ENCODE assay signal across 8 mouse cellular contexts in genomic region chr5:34185791-34186190, GRCm38 (mm10). TPM values are rescaled to one million over a fixed set of nuclear protein-coding genes. Genes with fewer than 3 reads are reported as not detected.
DNase-seq lines count a peak whose midpoint lies in the region; ATAC-seq lines count a peak whose summit lies in the region.

No protein-coding gene starts in this region.

- peak overlapping the region; percentile 85 for H3K9ac ChIP-seq in kidney, embryonic 16.5 days (replicated peaks; ENCODE audit: low read length)
- peak overlapping the region; percentile 83 for H3K9ac ChIP-seq in embryonic facial prominence, embryonic 13.5 days
- peak overlapping the region; percentile 84; the same call in 1 of the 2 replicates for H3K9ac ChIP-seq in heart, embryonic 16.5 days (ENCODE audit: low read length)
- no peak overlapping the region for H3K9ac ChIP-seq in liver, embryonic 15.5 days

- H3K9me3 ChIP-seq in kidney, embryonic 16.5 days (ENCODE audit: low read length) = no peaks in the 10 kb centered on the region
- H3K9me3 ChIP-seq in embryonic facial prominence, embryonic 13.5 days = no peaks in the 10 kb centered on the region
- H3K9me3 ChIP-seq in heart, embryonic 16.5 days (replicated peaks; ENCODE audit: control insufficient read depth, low read length) = no peaks in the 10 kb centered on the region
- H3K9me3 ChIP-seq in liver, embryonic 15.5 days (replicated peaks) = no peaks in the 10 kb centered on the region

- H3K27ac ChIP-seq in kidney, embryonic 16.5 days (ENCODE audit: low read length) = no peak overlapping the region
- no peak overlapping the region for H3K27ac ChIP-seq in embryonic facial prominence, embryonic 13.5 days
- H3K27ac ChIP-seq in heart, embryonic 16.5 days (ENCODE audit: low read length) = no peak overlapping the region
- no peak overlapping the region for H3K27ac ChIP-seq in liver, embryonic 15.5 days (replicated peaks)

- H3K4me3 ChIP-seq in kidney, embryonic 16.5 days (ENCODE audit: low read length) = peak overlapping the region; percentile 94
- peak overlapping the region; percentile 97 for H3K4me3 ChIP-seq in embryonic facial prominence, embryonic 13.5 days
- H3K4me3 ChIP-seq in heart, embryonic 16.5 days (ENCODE audit: low read length) = peak overlapping the region; percentile 74
- no peak overlapping the region for H3K4me3 ChIP-seq in liver, embryonic 15.5 days (replicated peaks)

- no peak for ATAC-seq in kidney, embryonic 16.5 days (ENCODE audit: low FRiP score, low TSS enrichment)
- no peak for ATAC-seq in embryonic facial prominence, embryonic 13.5 days (ENCODE audit: insufficient number of reproducible peaks, insufficient read depth, low FRiP score, low TSS enrichment, low read depth)
- ATAC-seq in heart, embryonic 16.5 days (replicated peaks; ENCODE audit: extremely low read depth, insufficient read depth, low FRiP score) = no peak
- ATAC-seq in liver, embryonic 15.5 days (ENCODE audit: insufficient read depth) = no peak

- peaks cover 43% of the 10 kb centered on the region for H3K4me1 ChIP-seq in kidney, embryonic 16.5 days (ENCODE audit: insufficient read depth, low read length)
- H3K4me1 ChIP-seq in embryonic facial prominence, embryonic 13.5 days = peaks cover 54% of the 10 kb centered on the region
- H3K4me1 ChIP-seq in heart, embryonic 16.5 days (ENCODE audit: control insufficient read depth, insufficient read depth, low read length) = peaks cover 58% of the 10 kb centered on the region
- H3K4me1 ChIP-seq in liver, embryonic 15.5 days (replicated peaks) = peaks cover 37% of the 10 kb centered on the region

- H3K36me3 ChIP-seq in kidney, embryonic 16.5 days (ENCODE audit: insufficient read depth, low read length) = peaks cover 4% of the 10 kb centered on the region
- peaks cover 35% of the 10 kb centered on the region for H3K36me3 ChIP-seq in embryonic facial prominence, embryonic 13.5 days
- H3K36me3 ChIP-seq in heart, embryonic 16.5 days (ENCODE audit: control insufficient read depth, insufficient read depth) = no peaks in the 10 kb centered on the region
- no peaks in the 10 kb centered on the region for H3K36me3 ChIP-seq in liver, embryonic 15.5 days (replicated peaks)

- DNase-seq in kidney, adult 18-20 months = no peak
- DNase-seq in Muller cell, postnatal 12 days (ENCODE audit: inconsistent ontology term) = no peak
- DNase-seq in ovary, postnatal 14 days (ENCODE audit: low spot score) = no peak
- DNase-seq in thymus, postnatal 10 days (ENCODE audit: low spot score in 2 of 2) = no peak

- peak overlapping the region; percentile 85 for H3K4me2 ChIP-seq in kidney, embryonic 16.5 days (replicated peaks; ENCODE audit: low read depth, low read length)
- H3K4me2 ChIP-seq in embryonic facial prominence, embryonic 13.5 days = peak overlapping the region; percentile 89
- peak overlapping the region; percentile 83 for H3K4me2 ChIP-seq in heart, embryonic 16.5 days (ENCODE audit: low read depth, low read length)
- H3K4me2 ChIP-seq in liver, embryonic 15.5 days = peak overlapping the region; percentile 100

- H3K27me3 ChIP-seq in kidney, embryonic 16.5 days (ENCODE audit: insufficient read depth, low read length) = no peaks in the 10 kb centered on the region
- no peaks in the 10 kb centered on the region for H3K27me3 ChIP-seq in embryonic facial prominence, embryonic 13.5 days
- H3K27me3 ChIP-seq in heart, embryonic 16.5 days (ENCODE audit: control insufficient read depth, insufficient read depth, low read length) = no peaks in the 10 kb centered on the region
- no peaks in the 10 kb centered on the region for H3K27me3 ChIP-seq in liver, embryonic 15.5 days

RNA-seq across cellular contexts. Expression of gene Mxd4, which starts 1.7 kb away (rescaled TPM):
- polyA plus RNA-seq in kidney, embryonic 16.5 days (2015; fragmentation: Nextera tagmentation; extraction: Ambion mirVana) = 50.2 and 50.9 TPM in 2 replicates
- polyA plus RNA-seq in embryonic facial prominence, embryonic 13.5 days (2015; fragmentation: Nextera tagmentation; extraction: Ambion mirVana) = 41.1 and 44.7 TPM in 2 replicates
- 26.6 and 32.2 TPM in 2 replicates for polyA plus RNA-seq in heart, embryonic 16.5 days (2015; fragmentation: Nextera tagmentation; extraction: Ambion mirVana)
- 5.7 and 6.3 TPM in 2 replicates for polyA plus RNA-seq in liver, embryonic 15.5 days (2015; fragmentation: Nextera tagmentation; extraction: Ambion mirVana)

RNA-seq across cellular contexts. Expression of gene Haus3, which starts 16.5 kb away (rescaled TPM):
- polyA plus RNA-seq in kidney, embryonic 16.5 days (2015; fragmentation: Nextera tagmentation; extraction: Ambion mirVana) = 33.7 and 36.0 TPM in 2 replicates
- polyA plus RNA-seq in embryonic facial prominence, embryonic 13.5 days (2015; fragmentation: Nextera tagmentation; extraction: Ambion mirVana) = 40.8 and 41.9 TPM in 2 replicates
- polyA plus RNA-seq in heart, embryonic 16.5 days (2015; fragmentation: Nextera tagmentation; extraction: Ambion mirVana) = 22.3 and 28.4 TPM in 2 replicates
- polyA plus RNA-seq in liver, embryonic 15.5 days (2015; fragmentation: Nextera tagmentation; extraction: Ambion mirVana) = 20.3 and 22.1 TPM in 2 replicates

RNA-seq across cellular contexts. Expression of gene Poln, which starts 16.5 kb away (rescaled TPM):
- polyA plus RNA-seq in kidney, embryonic 16.5 days (2015; fragmentation: Nextera tagmentation; extraction: Ambion mirVana) = 0.45 and 1.2 TPM in 2 replicates
- polyA plus RNA-seq in embryonic facial prominence, embryonic 13.5 days (2015; fragmentation: Nextera tagmentation; extraction: Ambion mirVana) = 0.60 and 1.2 TPM in 2 replicates
- 0.22 and 0.55 TPM in 2 replicates for polyA plus RNA-seq in heart, embryonic 16.5 days (2015; fragmentation: Nextera tagmentation; extraction: Ambion mirVana)
- polyA plus RNA-seq in liver, embryonic 15.5 days (2015; fragmentation: Nextera tagmentation; extraction: Ambion mirVana) = 0.40 and 0.41 TPM in 2 replicates
